Mouse (Mus musculus) cerebellum, adult 11 months (tissue): ENCODE measurements around the gene Rhox2g.
"Not testable (repeated sequence)": the region's sequence is repeated elsewhere in the genome, so short reads cannot be mapped to it uniquely, and the experiment has no call there.

Experiments
- DNase-seq: peaks from one replicate; pipeline ENCODE4 v3.0.0; 2022

Gene Rhox2g

DNA sequence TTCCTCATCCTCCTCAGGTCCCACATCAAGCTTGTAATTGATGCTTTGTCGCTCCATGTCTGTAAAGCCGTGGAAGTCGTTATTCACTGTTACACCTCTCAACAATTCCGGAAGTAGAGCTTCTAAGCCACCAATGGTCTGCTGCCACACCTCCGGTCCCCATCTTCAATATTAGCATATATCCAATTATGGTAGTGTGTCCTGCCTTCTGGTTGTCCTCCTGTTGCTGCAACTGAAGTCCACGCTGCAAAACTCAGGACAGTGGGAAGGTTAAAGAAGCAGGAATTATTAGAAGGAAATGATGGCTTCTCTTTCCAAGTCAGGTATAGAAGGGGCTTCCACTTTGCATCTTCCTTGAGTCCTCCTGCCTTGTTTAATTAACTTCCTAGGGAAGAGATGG lies at the start of gene Rhox2g:
Gene Rhox2g, minus strand, starts transcription at position 101 of the 400 bp plus-strand sequence.
- DNase-seq = not testable (repeated sequence)

GRCm38 (mm10) chrX:37692261-37692660 lies 49.0 kb upstream of the Rhox2g start:
- DNase-seq = no peak

DNA sequence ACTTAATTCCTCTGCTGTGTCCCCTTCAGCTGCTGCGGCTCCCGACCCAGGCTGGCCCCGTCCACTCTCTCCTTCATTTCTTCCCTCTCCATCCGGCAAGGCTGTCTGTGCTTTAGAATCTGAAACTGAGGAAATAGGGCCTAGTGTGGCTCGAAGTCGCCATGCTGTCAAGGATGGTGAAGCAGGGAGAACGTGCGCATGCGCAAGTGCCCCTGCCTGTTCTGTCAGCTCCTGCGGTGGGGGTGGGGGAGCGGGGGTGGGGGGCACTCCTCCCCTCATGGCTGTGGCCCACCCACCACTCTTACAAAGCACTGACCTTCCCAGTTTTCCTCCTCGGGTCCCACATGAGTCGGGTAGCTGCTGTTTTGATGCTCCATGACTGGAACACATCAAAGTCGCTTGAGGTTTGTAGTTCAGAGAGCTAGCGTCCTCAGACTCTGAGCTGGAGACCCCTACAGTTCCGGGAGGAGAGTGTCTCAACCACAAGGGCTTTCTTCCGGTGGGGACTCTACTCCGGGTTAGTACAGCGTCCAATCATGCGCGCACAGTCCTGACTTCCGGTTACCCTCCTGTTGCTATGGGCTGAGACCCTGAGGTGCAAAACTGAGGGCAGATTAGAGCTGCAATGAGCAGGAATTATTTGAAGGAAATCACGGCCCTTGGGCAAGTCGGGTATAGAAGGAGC lies 39.9 kb upstream of the Rhox2g start:
- no peak for DNase-seq

DNA sequence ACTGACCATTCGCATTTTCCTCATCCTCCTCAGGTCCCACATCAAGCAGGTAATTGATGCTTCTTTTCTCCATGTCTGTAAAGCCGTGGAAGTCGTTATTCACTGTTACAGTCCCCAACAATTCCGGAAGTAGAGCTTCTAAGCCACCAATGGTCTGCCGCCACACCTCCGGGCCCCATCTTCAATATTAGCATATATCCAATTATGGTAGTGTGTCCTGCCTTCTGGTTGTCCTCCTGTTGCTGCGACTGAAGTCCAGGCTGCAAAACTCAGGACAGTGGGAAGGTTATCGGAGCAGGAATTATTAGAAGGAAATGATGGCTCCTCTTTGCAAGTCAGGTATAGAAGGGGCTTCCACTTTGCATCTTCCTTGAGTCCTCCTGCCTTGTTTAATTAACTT lies 29.9 kb upstream of the Rhox2g start, which contains the start of gene Rhox2h:
Gene Rhox2h, minus strand, starts transcription at position 101 of the 400 bp plus-strand sequence.
- DNase-seq = not testable (repeated sequence)

- DNase-seq = not testable (repeated sequence)
Measured at GRCm38 (mm10) chrX:37668664-37669063, 25.4 kb upstream of the Rhox2g start, which contains the start of gene Rhox3h. Gene Rhox3h (minus strand): TSS chrX:37668764.

DNA sequence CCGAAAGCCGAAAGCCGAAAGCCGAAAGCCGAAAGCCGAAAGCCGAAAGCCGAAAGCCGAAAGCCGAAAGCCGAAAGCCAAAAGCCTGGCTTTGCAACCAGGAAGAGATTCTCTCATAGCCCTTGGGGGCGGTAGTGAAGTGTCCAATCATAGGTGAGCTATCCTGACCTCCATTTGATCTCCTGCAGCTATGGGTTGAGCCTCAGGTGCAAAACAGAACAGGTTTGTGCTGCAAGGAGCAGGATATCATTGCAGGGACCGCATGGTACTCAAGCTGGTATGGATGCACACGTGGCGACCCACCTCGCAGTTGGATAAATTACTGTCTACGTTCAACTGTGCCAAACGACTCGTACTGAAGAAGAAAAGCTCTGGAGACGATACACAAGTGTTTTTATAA lies 8.0 kb upstream of the Rhox2g start, which contains the start of gene Rhox4g:
Gene Rhox4g, minus strand, starts transcription at position 101 of the 400 bp plus-strand sequence.
- not testable (repeated sequence) for DNase-seq

- not testable (repeated sequence) for DNase-seq
Measured at GRCm38 (mm10) chrX:37628512-37628911, 14.8 kb downstream of the Rhox2g start, which contains the start of gene Rhox3g. Gene Rhox3g (minus strand): TSS chrX:37628612.

- not testable (repeated sequence) for DNase-seq
Measured at GRCm38 (mm10) chrX:37607604-37608003, 35.7 kb downstream of the Rhox2g start, which contains the start of gene Rhox4f. Gene Rhox4f (minus strand): TSS chrX:37607704.
